Mouse (Mus musculus) layer of hippocampus, adult 9-10 months (tissue): Measurements from ENCODE around the gene Cfdp1.

Experiments
- DNase-seq: peaks from one replicate; pipeline ENCODE4 v3.0.0; 2022; ENCODE audit warnings: low spot score

Cfdp1 gene

DNA sequence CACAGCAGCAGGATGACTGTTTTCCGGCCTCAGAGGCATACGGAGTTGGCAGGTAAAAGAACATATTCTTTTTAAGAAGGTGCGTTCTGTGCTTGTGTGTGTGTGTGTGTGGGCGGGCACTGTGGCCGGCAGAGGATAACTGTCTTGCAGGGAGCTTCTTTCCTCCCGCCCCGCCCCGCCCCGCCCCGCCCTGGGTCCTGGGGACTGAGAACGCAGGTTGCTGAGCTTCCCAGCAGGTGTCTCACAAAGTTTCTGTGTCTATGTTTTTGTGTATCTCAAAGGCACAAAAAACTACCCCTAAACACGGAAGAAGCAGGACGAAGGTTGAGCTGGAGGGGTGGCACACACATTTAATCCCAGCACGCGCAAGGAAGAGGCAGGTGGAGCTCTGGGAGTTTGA is 84.8 kb downstream of the Cfdp1 start:
- no peak for DNase-seq

DNA sequence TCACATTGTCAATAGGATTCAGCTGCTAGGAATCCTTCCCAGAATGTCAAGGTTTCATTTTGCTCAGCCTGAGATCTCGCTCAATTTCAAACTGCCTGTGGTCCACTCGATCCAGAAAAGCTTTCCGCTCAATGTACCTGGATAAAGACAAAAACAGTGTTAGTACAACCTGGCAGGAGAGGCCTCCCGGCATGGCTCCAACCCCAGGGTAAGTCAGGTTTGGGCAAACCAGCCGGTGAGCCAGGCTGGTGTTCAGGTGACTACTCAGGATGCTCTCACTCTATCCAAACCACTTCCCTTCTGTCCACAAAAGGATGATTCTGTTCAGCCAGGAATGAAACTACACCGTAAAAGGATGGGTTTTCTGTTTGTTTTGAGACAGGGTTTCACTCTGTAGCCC is 85.4 kb downstream of the Cfdp1 start:
- no peak for DNase-seq

DNA sequence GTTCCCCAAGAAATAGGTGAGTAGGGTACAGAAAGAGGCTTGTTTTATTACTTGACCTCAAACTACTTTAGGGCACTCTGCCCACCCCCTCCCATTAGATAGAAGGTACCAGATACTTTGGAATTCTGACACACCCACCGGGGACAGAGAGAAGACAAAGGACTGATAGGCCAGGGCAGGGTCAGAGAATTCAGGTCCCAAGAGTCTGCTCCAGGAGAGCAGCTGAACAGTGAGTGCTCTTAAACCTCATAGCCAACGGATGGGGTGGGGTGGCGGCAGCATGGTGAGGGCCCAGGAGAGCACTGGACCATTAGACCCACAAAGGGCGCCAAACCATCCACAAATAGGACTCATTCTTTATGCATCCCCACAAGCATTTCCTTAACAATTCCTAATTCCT is 88.5 kb downstream of the Cfdp1 start:
- no peak for DNase-seq

DNA sequence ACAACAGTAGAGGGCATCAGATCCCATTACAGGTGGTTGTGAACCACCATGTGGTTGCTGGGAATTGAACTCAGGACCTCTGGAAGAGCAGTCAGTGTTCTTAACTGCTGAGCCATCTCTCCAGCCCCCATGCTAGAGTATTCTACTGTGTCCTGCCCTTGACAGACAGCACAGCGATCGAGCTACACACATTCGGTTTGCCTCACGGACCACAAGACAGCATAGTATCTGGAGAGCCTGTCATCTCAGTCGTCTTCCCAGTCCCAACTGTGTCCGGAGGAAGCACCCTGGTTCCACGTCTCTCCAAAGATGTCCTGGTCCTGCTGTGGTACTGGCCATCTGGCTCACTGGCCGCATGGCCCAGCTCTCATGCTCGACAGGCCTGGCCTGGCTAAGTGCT is 89.0 kb downstream of the Cfdp1 start:
- no peak for DNase-seq

DNA sequence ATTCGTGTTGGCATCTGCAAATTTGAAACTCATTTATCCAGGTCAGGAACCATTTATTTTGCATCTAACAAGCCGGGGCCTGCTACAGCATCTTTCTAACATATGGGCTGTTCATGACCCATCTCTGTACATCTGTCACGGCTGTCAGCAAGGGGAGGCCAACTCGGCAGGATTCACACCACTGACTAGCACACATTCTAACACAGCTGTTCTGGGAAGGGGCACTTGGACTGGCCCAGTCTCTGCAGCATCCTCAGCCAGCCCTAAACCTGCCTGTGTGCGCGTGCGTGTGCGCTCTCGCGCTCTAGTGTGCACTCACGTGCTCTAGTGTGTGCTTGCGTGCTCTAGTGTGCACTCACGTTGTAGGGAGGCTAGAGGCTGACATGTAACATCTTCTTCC is 93.4 kb downstream of the Cfdp1 start:
- DNase-seq = no peak

DNA sequence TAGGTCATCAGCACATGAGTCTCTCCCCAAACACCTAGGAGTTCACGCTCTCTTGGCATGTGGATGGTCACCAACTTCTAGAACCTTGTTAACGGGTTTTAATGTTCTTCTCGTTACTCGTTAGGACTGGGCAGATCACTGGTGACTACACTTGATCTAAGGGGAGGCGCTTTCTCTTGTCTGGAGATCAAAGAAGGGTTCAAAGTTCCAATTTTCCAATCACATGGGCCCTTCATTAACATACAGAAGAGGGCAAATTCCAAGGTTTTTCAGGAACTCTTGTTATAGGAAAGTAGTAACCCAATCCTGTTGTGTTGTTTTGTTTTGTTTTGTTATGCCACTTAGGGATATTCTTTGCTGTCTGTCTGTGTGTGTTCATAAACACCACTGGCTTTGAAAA is 95.3 kb downstream of the Cfdp1 start:
- no peak for DNase-seq

DNA sequence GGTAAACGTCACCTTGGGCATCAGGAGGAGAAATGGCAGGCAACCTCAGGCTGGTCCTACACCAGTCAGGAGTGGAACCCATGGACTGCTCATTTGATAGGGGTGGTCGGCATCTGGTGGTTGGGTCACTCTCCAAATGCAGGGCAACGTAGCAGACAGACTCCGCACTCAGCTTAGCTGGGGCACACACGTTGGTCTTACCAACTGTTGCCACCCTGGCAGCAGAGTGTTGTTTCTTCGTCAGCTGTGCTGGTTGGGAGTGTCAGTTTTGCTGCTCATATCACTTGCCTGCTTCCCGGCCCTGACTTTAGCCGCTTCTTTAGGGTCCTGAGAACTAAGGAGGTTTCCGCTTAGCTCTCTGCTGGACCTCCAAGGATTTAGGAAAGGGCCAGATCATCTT is 96.5 kb downstream of the Cfdp1 start:
- no peak for DNase-seq

DNA sequence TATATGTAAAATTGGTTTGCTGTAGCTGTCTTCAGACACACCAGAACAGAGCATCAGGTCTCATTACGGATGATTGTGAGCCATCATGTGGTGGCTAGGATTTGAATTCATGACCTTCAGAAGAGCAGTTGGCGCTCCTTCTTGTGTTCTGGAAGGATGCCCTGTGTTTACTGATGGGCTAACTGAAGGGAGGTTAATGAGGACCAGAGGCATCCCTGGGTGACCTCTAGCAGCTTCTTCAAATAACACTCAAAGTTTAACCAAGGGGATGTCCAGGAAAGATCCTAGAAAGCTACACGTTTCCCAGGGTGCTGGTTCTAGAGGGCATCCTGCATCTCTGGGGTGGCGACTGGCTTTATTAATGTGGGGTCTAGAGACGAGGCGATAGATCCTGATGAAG is 99.4 kb downstream of the Cfdp1 start:
- no peak for DNase-seq

DNA sequence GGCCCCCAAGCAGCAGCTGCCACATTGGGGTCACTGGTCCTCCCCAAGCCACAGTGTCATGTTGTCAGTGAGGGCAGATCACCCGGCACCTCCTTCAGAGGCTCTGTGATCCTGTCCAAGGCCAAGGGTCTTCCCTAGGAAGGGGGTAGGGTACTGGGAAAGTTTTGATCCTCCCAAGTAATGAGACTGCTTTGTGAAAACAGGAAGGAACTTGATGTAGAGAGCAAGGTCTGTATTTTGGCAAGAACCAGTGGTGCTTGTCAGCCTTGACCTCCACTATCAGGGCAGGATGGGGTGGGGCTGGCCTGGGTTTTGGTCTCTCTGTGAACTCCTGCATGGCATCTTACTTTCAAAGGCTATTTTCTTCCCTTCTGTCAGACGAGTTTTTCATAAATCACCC is 100.0 kb downstream of the Cfdp1 start:
- no peak for DNase-seq

DNA sequence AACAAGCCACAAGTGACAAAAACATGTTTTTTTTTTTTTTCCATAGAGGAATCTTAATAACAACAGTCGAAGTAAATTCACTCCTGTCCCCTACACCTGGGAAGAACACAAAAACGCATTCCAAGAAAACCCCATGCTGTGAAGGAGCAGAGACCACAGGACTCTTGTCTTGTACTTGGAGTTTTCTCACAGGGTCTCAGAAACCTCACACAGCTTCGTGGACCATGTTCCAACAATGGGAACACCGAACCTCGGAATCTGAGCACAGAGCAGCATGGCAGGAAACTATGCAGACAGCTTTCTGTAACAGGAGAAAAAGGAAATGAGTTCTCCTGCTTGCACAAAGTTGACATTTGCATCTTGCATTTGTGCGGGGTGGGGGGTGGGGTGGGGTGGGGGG is 105.3 kb downstream of the Cfdp1 start:
- no peak for DNase-seq

DNA sequence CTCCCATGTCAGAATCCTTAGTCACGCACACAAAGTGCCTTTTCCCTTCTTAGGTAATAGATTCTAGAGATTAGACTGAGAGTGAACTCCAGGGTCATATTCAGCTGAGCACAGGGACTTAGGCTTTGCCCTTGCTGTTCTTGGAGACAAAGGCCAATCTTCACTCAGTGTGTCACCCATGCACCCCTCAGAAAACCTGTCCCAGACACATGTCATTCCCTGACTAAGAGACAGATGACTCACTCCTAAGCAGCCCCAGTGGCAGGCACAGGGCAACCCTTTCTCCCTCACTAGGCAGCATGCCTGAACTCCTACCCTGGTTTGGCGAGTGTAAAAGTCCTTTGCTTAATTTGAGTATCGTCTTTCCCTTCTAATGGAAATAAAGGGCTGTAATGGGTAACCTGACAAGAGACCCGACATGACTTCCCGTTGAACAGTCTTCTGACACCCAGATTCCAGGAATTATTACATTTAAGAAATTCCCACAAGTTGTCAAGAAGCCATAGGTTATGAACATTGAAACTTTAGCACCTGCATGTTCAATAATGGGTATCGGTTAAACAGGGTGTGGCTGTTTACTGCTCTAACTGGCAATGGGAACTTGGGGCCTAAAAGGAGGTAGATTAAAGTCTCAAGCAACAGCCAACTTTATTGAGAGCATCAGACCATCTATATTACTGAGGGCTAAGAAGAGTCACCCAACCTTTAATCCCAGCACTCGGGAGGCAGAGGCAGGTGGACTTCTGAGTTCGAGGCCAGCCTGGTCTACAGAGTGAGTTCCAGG is 106.0 kb downstream of the Cfdp1 start:
- no peak for DNase-seq

DNA sequence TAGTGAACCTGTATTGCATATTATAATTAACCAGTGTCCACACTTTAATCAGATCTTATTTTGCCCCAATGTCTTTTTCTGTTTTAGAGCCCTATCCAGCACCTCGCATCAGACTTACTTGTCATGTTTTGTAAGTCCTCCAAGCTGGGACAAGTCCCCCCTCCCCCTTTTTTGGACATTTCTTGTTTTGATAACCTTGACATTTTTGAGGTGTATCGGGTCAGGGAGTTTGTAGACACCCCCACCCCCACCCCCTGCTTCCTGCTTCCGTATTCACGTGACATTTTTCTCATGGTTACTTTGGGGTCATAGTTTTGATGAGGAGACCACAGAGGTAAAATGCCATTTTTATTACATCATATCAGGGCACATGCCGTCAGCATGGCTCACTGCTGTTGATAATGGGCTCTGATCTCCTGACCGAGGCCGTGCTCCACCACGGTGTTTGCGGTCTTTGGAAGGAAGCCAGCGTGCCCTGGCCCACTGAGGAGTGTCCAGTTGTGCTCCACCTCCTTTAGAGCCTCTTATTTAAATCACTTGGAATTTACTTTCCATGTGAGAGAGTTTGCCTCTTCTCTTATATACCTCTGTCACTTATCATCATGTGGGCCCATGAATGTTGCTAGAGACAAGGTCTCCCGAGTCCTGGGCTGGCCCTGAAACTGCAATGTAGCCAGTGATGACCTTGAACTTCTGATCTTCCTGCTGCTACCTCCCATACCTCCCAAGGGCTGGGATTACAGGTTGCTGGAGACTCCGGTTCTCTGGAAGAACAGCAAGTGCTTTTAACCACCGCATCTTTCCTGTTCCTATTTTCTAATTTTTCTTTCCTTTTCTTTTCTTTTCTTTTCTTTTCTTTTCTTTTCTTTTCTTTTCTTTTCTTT is 107.3 kb downstream of the Cfdp1 start:
- DNase-seq = no peak

DNA sequence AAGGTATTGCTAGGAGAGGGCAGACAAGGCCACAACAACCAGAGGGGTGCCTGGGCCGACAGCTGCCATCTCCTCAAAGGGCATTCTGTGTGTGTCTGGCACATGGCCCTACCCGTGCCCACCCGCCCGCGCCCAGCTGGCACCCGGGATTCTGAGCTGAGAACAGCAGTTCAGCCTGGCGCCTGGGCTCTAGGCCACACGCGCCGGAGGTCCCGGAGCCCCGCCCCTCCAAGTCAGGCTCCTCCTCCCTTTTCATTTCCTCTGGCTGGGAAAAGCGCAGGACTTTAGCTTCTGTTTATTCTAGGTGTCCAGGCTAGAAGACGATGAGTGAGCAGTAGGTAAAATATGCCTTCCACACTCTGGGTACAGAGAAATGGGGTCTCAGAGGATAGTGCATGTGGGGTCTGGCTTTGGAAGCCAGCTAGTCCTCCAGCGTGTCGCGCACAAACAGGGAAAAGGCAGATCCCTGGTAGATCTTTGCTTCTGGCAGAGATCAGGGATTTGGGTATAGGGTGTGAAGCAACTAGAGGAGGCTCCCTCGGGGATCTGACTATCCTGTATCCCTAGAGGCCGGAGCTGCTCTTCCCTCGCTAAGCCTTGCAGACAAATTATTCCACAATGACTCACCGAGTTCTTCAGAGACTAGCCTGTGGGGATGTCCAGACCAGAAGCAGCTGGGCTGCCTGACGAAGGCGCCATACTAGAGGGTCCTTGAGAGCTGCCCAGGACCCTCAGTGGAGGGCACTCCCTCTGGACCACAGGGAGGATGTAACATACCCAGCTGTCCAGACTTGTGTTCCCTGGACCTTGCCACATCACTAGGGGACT is 108.3 kb downstream of the Cfdp1 start:
- DNase-seq = no peak

DNA sequence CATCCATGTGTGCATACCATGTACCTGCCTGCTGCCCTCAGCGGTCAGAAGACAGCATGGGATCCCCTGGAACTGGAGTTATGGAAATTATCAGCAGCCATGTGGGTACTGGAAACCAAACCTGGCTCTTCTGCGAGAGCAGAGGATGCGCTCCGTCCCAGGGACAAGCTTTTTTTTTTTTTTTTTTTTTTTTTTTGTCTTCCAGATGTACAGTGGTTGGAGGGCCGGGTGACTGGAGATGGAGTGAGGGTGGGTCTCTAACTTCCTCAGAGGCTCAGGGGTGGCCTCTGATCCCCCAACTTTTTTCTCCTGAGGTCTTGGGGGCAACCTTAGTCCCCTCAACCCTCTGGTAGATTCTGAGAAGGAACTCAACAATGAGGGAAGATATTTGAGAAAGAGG is 109.0 kb downstream of the Cfdp1 start:
- DNase-seq = no peak

DNA sequence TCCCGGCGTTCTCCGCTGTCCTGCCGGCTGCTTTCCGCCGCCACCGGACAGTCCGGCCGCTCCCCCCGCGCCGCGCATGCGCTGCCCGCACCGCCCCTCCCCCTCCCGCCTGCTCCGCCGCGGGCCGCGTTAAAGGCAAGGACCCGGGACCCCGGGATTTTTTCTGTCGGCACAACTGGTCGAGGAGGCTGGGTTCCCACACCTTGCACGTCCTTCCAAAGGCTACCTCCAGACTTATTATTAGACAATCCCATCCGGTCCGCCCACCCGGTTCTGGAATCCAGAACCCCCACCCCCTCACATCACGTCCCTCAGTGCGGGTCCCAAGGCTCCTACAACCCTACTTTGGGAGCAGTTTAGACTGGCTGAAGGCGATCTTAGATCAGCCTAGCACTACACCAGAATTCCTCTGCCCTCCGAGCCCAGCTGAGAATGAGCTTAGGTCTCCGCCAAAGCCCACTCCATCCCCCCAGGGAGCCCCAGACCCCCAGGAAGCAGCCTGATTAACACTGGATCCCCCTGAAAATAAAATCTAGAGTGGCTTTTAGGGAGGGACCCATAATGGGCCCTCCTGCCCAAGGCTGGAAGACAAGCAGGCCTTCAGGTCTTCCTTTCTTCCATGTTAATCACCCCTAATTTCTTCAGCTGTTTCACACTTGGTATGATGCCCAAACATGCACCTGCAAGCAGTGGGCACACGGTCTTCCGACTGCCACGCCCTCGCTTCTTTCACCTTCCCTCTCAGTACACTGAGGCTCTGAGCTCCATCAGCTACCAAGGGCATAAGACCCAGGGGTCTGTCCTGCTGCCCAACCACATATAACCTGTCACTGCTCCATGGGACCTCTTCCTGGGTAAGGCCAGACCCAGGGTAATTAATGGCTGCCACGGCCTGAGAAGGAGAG is 110.0 kb downstream of the Cfdp1 start, which contains the start of gene Bcar1:
Gene Bcar1 (minus strand): TSS at position 18 of the 905 bp plus-strand sequence.
- DNase-seq = no peak

DNA sequence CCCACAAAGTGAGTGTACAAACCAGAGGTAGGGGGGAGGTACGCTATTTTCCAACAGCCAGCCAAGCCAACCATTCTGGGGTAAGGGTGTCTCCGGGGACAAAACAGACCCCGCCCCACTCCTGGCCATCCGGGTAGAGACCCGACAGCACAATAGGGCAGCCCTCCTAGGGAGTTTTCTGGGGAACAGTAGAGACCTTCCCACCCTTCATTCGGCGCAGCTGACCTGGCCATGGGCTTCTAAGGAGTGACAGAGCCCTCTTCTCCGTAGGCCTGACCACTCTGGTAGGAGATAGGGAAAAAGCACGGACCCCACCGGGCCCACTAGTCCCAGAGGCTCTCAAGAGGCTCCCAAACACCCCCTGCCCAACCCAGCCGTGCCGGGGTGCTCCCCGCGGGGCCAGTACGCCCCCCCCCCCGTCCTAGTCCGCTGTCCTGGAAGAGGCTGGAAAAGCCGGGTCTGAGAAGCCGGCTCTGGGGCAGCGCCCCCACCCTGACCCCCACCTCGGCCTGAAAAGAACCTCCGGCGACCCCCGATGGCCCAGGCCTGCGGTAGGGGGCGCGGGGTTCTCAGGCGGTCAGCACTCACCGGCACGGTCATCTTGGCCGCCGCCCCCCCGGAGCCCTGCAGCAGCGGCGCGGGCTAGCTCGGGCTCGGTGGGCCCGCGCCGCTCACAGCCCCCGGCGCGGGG is 110.8 kb downstream of the Cfdp1 start:
- DNase-seq = no peak

DNA sequence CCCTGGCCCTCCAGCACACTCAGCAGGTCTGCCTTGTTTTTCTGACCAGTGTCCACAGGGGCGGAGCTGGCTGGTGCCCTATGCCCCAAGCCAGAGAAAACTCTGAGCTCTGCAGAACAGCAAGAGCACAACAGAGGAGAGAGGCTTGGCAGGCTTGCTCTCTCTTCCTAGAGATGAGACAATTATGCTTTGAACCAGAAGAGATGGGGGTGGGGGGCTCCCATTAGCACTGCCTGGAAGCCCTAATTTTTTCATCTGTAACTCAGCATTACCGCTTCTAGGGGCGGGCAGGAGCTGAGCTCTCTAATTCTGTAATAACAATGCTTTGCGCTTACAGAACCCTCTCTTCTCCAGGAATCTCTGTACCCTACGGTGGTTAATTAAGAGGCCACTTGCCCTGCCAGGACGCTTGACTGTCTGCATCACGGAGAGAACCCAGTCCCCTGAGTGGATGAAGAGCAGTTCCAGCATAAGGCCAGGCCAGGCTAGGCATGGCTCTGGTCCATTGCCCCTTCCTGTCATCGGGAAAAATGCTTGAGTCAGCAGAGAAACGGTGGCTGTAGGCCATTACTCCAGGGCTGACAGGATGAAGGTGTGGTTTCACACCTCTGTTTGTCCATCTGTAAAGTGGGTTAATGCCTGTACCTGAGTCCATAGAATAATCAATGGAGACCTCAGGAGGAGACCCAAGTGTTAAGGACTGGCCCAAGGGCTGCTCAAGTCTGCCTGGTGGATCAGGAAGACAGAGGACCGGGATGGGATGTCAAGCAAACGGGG is 111.6 kb downstream of the Cfdp1 start:
- DNase-seq = no peak

DNA sequence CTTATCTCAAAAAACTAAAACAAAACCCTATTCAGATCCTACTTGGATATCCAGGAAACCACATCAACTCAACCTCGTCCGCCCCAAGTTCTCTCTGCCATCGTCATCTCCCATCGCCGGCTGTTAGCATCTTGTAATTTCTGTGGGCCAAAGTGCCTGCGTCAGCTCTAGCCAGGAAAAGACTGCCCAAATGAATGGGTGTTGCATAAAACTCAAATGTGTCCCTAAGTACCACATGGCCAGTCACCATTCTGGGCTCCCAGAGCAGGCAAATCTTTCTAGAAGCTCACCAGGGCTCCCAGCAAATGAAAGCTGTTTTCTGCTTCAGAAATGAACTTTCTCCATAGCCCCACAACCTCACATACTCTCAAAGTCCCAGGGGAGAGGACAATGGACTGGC is 112.5 kb downstream of the Cfdp1 start:
- DNase-seq = no peak

DNA sequence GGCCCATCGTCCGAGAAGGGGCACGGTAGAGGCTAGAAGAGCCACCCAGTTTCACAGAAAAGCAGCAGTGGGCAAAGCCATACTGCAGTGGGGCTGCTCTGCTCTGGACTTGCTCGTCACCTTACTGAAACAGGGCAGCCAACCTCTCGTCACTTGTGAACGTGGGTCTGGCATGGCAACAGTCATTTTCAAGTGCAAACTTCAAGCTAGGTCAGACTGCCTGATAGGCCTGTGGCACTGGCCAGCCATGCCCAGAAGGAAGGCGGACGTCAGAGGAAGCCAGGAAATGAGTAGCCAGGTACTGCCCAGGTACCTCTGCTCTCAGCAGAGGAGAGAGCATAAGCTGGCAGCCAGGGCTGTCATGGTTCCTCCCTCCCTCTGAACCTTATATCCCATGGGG is 113.1 kb downstream of the Cfdp1 start:
- no peak for DNase-seq

DNA sequence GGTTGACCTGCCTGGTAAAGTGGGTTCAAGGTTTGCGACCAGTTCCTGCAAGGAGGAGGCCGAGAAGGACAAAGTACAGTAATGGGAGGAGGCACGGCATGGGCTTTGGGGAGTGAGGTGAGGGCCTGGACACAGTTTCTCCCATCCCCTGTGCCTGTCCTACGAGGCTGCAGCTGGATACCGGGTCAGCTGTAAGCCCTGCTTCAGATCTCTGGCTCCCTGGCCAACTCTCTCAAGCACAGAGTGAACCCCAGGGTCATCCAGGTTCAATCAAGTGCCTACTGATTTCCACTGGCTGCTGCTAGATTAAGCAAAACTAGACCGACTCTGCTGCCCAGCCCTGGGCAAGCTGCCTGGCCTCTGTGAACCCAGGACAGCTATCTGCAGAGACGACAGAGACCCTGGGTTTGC is 113.8 kb downstream of the Cfdp1 start:
- DNase-seq = no peak
